Mouse (Mus musculus): ENCODE results near the gene Mpg. TPM values are rescaled to one million over a fixed set of nuclear protein-coding genes. Genes with fewer than 3 reads are reported as not detected.

Gene Mpg
- 1 to 10 TPM; 4.5 to 5.0 TPM for total RNA-seq (2021)
- long read RNA-seq, experiment 1, transcript Mpg-201 (4 exons, 1,737 nt): major isoform, 16 of 19 reads
- long read RNA-seq, experiment 1, partial matches to known transcripts: 0 of 19 reads
- long read RNA-seq, experiment 1, other reads (novel, unspliced or antisense): 3 of 19 reads
- long read RNA-seq, experiment 2, transcript Mpg-201 (4 exons, 1,737 nt): major isoform, 17 of 21 reads
- long read RNA-seq, experiment 2, partial matches to known transcripts: 0 of 21 reads
- long read RNA-seq, experiment 2, other reads (novel, unspliced or antisense): 4 of 21 reads

DNA sequence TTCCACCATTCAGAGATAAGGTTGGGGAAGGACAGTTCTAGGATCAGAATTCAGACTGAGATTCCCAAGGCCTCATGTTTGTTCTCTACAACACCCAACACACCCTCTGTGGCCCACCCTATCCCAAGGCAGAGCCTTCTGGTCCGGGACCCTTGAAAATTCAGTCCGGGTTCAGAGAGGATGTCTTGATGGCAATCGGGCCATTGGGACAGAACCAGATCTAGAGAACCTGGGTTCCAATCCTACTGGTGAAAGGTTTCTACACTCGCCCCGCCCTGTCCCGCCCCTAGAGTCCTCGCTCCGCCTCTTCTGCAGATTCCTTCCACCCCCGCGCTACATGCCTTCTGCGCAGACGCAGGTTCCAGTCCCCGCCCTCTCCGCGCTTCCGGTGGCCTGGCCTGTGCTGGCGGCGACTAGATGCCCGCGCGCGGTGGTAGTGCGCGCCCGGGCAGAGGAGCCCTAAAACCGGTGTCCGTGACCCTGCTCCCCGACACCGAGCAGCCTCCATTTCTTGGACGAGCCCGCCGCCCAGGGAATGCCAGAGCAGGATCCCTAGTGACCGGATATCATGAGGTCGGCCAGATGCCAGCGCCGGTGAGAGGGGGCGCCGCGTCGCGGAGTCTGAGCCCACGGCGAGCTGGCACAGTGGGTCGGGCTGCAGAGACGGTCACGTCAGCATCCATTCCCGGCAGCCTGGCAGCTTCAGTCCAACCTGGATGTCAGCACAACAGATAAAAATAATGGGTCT, at the start of gene Mpg:
Gene Mpg, plus strand, starts transcription at position 382 of the 748 bp plus-strand sequence.
- intact Hi-C loops (cut with DNase I): no loop called here
- DNase-seq: peak; percentile 85 to 89

DNA sequence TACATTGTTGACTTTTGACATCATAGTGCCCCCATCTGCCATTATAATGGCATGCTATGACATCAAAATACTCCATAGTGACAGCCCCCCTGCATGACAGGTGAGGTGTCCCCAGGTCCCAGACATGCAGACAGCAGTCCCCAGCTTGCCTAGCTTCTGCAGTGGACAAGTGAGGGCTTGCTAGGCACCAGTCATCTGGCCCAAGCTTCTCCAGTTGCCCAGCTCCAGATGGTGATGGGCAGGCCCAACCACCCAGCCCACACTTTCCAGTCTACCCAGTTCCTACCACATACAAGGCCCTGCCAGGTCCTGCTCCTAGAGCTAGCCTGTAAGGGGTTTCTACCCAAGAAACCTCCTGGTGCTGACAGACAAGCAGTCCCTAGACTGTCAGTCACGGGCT, 47.8 kb upstream of the Mpg start:
- no peak for DNase-seq
- intact Hi-C loops (cut with DNase I): no loop called here

DNA sequence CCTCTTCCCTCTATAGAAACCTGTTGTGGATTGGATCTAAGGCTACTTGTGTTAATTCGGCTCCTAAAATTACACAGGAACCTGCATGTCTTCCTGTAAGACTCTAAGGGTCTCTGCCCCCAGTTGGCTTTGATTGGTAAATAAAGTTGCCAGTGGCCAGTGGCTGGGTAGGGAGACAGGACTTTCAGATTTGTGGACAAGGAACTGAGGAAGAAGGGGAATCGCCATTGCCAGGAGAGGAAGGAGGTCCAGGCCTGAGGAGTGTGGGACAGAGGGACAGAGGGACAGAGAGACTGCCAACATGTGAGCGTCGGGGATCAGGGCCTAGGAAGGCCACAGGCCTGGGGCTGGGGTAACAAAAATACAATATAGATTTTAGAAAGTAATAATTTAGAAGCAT, 45.1 kb upstream of the Mpg start:
- DNase-seq: no peak
- intact Hi-C loops (cut with DNase I): loop anchor here (5.0 kb wide), 2 partner anchors 106 to 121 kb away; partner anchors contain the start of genes Hbq1a and Hbq1b

DNA sequence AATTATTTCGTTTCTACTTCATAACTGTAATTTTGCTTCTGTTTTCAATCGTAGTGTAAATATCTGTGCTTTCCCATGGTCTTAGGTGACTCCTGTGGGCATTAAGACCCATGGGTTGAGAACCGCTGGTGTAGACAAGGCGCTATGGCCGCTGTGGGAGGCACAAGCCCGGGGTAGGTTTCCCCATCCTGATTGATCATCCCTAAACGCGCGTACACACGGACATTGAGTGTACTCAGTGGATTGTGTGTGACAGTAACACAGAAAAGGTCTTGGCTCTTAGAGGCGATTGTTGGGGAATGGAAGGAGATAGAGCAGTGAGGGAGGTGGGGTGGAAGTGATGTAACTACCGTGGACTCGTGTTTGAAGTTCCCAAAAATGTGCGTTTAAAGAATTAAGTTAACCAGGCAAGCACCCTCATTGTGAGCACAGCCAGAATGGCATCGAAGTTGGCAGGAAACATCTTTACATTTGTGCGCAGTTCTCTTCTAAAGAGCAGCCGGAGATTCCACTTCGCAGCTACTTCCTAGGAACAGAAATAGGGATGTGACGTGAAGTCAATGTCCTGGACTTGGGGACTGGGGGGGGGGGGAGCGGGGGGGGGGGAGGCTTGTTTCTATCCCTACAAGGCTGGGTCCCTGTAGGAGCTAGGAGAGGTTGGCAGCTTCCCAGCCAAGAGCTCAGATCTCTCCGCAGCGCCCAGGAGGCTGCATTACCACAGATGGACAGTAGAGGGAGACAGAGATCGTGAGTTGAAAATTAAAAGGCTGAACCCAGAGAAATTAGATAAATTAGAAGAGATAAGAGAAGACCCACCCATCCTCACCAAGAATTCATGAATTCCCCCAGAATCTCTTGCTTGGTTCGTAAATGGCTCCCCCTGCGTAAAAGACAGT, 44.1 kb upstream of the Mpg start:
- DNase-seq: peak; percentile 56 to 79
- intact Hi-C loops (cut with DNase I): loop anchor here (2.0 to 5.0 kb wide), 3 partner anchors 57 to 120 kb away; partner anchors contain the start of genes Hbq1a and Hbq1b

DNA sequence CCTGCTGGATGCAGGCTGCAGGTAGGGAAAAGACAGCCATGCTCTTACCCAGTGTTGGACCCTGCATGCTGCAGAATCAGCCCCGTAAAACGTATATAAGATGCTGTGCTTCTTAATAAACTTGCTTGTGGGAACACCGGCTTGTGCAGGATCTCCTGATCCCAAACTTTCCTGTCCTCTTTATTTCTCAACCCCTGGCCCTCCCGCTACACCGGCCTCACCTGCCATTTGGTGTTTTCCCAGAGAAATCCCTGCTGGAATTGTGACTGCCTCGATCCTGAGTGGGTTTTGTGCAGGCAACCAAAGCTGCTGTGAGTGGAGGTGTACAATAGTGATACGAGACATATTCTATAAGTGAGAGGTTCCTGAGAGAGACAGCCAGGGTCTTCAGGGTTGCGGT, 41.8 kb upstream of the Mpg start:
- no peak for DNase-seq

DNA sequence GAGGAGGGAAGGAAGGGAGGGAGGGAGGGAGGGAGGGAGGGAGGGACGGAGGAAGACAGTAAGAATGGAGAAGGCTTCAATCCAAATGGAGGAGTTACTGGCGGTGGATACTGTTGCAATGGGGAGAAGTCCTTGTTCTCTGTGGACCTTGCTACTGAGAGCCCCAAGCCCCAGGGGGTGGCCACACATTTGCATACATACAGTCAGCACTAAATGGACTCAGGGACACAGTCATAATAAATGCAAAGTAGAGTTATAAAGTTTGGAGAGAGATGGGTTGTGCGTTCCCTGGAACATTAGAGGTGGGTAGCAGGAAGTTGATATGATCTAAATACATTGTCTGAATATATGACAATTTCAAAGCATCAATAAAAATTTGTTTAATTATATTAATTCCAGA, 40.3 kb upstream of the Mpg start:
- intact Hi-C loops (cut with DNase I): no loop called here
- no peak for DNase-seq

More for the DNA sequence above, 41.8 kb upstream of the Mpg start:
- intact Hi-C loops (cut with DNase I): loop anchor here (5.0 kb wide), 2 partner anchors 103 to 118 kb away; partner anchors contain the start of genes Hbq1a and Hbq1b

DNA sequence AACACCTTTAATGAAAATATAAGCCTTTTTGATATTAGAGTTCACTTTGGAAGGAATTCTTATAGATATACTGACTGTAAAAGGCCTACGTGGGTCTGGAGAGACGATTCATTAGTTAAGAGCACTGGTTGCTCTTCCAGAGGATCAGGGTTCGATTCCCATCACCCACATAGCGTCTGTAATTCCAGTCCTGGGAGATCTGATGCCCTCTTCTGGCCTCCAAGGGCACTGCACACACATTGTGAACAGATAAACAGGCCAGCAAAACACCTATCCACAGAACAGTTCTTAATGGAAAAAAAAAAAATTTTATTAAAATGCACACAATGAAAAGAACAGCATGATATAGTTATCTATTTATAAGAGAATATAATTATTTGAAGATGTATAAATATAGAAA, 39.0 kb upstream of the Mpg start:
- intact Hi-C loops (cut with DNase I): no loop called here
- no peak for DNase-seq

DNA sequence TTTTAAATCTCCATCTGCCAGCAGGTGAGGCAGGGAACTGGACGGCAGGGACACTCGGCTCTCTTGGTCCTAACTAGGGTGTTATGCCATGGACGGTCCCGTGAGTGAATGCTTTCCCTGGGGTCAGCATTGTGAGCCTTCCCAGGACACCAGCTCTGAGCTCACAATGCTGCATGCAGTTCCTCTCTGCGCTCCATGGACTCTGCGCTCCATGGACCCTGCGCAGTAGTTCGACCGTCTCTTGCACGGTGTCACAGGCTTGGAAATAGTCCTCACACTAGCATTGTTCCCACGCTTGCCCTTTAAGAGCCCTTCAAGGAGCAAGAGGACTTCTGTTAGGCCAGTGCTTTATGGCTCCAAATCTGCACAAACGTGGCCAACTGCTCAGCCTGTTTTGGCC, 37.4 kb upstream of the Mpg start:
- no peak for DNase-seq
- intact Hi-C loops (cut with DNase I): no loop called here

DNA sequence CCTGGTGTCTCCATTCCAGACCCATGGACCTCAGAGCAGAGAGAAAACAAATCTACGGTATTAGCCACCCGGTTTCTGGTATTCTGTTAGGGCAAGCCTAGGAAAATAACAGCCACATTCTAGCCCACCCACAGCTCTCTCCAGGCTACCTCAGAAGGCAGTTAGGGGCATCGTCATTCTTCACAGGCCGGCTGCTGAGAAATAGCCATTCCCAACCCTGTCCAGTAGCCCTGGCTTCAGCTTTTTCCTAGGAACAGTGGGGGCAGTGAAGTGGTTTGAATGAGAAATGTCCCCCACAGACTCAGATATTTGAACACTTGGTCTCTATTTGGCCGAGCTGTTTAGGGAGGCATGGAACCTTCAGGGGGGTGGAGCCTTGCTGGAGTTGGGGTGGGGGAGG, 36.9 kb upstream of the Mpg start:
- intact Hi-C loops (cut with DNase I): no loop called here
- DNase-seq: no peak

DNA sequence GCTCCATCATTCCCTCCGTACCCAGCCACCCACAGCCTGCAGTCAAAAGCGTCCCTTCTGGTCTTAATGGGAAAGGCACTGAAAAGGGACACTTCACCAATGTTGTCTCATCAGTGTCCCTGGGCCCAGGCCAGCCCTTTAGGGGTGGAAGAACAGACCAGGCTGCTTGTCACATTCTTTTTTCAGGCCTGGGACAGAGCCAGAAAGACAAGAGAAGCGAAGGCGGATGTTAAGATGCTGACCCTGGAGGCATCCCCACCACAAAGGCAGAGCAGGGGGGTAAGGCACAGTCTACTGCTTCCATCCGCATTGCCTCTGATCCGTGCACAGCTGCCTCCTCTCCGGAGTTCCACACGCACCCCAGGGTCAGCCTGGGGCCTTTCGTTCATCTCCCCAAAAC, 36.2 kb upstream of the Mpg start:
- intact Hi-C loops (cut with DNase I): no loop called here
- no peak for DNase-seq

DNA sequence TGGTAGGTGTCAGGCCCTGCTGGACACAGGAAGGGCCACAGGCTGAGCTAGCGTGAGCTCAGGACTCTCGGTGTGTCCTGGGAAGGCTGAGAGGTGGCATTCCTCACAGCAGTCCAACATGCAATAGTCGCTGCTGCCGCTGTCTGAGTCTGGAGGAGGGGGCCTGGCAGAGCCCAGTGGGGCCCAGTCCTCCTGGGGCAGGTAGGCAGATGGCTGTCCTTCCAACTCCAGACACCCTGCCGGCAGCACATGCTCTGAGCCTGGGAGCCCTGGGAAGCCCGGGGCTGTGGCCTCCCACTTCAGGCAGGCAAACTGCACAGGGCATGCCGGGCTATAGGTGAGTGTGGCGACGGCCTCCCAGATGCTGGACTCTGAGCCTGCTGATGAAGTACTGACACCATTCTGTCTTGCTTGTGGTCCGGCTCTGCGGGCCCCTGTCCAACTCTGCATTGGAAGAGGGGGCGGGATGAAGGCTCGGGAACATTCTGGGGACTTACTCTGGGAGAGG, 35.6 kb upstream of the Mpg start:
- intact Hi-C loops (cut with DNase I): no loop called here
- no peak for DNase-seq

DNA sequence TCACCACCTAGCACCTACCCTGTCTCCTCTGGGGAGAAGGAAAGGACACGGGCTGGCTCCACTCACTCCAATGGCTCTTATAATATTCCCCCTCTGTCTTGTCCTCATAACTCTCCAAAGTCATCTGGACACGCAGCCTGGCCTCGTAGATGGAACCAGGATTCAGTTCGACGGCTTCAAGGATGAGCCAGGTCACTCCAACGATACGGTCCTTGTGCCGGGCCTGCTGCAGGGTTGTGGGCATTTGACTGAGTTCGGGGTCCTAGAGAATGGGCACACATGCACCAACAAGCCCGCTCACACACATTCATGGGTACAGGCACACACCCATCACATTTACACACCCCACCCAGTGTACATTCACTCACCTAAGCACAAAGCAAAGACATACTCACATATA, 33.1 kb upstream of the Mpg start:
- DNase-seq: no peak
- intact Hi-C loops (cut with DNase I): no loop called here

DNA sequence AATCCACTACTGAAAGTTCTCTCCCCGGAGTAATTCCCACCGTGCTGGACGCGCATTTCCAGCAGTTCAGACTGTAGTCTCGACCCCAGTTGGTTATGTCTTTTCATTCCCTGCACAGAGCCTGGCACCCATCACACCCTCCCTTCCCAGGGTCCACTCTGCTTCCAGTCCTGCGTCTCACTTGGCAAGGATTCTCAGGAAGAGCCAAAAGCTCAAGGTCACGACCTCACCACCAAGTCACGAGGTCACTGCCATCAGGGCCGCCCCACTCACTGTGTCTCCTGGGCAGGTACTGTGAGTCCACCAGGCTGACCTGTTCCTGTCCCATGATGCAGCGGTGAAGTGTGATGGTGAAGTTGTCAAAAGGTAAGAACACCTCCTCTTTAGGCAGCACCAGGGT, 32.2 kb upstream of the Mpg start:
- intact Hi-C loops (cut with DNase I): no loop called here
- DNase-seq: no peak

DNA sequence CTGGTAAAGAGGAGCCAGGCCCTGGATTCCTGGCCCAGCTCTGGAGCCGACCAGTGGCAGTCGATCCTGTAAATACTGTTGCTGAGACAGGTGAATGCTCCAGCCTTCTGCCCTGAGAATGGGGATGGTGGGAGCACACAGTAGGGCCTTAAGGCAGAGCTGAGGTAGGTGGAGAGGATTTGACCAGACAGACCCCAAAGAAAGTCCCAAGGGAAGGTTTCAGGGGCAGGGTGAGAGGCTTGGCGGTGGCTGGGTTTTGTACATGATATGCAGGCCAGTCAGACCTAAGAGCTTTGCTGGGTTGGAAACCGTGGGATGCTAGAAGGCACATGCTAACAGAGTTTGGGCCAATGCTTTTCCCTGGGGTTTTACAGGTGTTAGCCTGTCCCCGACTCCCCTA, 31.7 kb upstream of the Mpg start:
- intact Hi-C loops (cut with DNase I): no loop called here

DNA sequence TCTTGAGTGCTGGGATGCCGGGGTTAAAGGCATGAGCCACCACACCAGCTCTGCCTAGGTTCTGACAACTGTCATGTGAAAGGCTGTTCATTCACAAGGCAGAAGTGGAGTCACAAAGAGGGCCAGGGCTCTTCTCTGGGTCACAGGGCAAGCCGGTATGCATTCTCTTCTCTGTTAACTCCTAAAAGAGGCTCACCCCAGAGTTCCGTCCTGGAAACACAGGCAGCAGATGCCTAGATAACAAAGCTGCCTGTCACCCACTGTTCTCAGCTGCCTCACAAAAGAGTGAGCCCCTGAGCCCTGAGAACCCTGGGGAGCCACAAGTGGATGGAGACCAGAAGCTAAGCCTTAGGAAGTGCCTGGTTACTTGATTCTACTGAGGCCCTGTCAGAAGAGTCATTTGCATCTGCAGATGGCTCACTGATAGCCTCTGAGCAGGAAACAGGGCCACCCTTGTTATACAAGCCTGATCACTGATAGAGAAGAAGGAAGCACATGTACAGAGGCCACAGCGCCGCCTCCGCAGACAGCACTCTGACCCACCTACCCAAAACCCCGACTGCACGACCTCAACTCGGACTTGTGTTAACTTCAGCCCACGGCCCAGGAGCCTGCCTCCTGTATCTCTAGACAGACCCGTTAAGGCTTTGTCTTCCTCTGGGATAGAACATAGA, 30.3 kb upstream of the Mpg start:
- no peak for DNase-seq

More for the DNA sequence above, 31.7 kb upstream of the Mpg start:
- DNase-seq: no peak

DNA sequence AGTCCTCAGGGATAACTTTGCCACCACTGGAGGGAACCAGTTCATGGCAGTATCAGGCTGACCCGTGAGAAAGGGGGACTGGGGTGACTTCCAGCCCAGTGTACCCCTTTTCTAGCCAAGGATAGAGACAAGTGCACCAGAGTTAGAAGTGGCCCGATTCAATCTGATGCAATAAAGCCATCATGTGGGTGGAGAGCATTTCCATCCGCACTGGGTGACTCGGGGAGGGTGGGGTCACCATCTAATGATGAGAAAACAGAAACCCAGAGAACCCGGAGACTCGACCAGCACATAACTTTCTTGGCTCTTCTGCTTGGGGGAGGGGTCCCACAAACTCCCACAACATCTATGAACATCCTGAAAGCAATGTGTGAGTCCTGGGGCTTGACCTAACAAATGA, 29.6 kb upstream of the Mpg start:
- intact Hi-C loops (cut with DNase I): no loop called here
- no peak for DNase-seq

More for the DNA sequence above, 30.3 kb upstream of the Mpg start:
- intact Hi-C loops (cut with DNase I): no loop called here

DNA sequence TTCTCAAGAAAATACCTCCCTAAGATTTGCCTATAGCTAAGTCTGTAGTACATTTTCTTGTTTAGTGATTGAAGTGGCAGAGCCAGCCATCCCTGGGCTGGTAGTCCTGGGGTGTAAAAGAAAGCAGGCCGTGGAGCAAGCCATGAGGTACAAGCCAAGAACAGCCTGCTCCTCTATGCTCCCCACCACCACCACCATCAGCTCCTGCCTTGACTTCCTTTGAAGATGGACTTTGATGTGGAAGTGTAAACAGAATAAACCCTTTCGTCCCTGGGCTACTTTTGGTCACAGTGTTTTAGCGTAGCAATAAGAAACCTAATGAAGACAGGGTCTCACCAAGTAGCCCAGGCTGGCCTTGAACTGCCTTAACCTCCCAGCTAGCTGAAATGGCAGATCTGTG, 28.5 kb upstream of the Mpg start:
- intact Hi-C loops (cut with DNase I): no loop called here
- DNase-seq: no peak

DNA sequence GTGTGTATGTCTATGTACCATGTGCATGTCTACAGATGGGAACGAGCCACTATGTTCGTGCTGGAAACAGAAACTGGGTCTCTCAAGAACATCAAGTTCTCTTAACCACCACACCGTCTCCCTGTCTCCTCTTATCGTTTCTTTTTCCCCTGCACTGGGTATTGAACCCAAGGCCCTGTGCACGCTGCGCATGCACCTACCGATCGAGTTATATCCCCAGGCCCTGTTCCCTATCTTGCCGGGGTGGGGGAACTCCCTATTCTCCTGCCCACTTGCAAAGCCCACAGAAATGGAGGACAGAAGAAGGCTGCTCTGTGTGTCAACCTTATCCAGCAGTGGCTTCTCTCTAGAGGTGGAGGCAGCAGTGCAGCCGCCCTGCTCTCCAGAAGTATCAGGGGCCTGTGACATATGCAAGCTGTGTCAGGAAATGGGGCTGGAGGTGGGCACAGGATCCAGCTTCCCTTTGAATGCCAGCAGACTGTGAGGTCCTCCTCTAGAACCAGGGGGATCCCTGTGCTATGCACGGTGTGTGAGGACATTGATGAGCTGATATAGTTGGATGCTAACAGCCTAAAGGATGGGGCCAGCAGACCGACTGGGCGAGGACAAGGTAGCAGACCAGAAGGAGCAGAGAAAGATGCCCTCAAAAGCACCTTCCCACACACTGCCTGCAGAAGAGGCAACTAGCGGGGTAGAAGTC, 27.9 kb upstream of the Mpg start:
- DNase-seq: no peak
- intact Hi-C loops (cut with DNase I): no loop called here

DNA sequence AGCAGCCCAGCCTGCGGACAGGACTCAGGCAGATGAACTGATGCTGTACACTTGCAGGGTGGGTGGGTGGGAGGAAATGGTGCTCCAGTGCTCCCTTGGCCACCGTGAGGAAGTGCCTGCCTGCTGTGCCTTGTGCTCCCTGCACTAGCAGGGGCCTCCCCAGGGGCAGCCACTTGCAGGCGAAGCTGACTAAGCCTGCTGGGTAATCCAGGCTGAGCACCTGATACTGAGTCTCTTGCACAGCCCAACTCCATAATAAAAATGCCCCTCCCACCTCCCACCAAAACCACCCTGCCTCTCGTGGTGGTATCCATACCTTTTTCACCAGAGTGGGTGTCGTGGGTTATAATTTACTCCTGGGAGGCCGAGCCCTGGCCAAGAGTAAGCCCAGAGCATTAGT, 27.1 kb upstream of the Mpg start:
- DNase-seq: no peak
- intact Hi-C loops (cut with DNase I): no loop called here

Data from gastrocnemius, postnatal 36 days (tissue).